Mouse (Mus musculus): ENCODE measurements around the gene Srpk2.

- TF ChIP-seq CTCF (IDR thresholded peaks at IDR 0.05; ENCODE audit: borderline replicate concordance, extremely low read depth, insufficient read depth, insufficient read length): no peak
- no peak for TF ChIP-seq POLR2A (IDR thresholded peaks at IDR 0.05; ENCODE audit: borderline replicate concordance, extremely low read depth, insufficient read depth, insufficient read length, poor library complexity, severe bottlenecking)
These were observed 46.4 kb downstream of the Srpk2 start for GRCm38 (mm10) chr5:23638023-23638422.

Data from brain, embryonic 14.5 days (tissue).